Mouse (Mus musculus) midbrain, embryonic 16.5 days (tissue): ENCODE data around the gene Kifc5b. TPM values are rescaled to one million over a fixed set of nuclear protein-coding genes. Genes with fewer than 3 reads are reported as not detected.
A peak's percentile ranks its signal among the peaks of the same experiment; 100 is the strongest.
"Not testable (repeated sequence)": the region's sequence is repeated elsewhere in the genome, so short reads cannot be mapped to it uniquely, and the experiment has no call there.

Experiments
- ATAC-seq: fragments of 200-750 bp; cut with Nextera tagmentation; 2 replicates; pipeline ENCODE4 v1.8.0; 2017; ENCODE audit warnings: moderate TSS enrichment
- H3K27ac ChIP-seq: fragments of 300-500 bp; sonication (generic); 2 replicates; pipeline ENCODE4 v1.5.1; 2014; ENCODE audit warnings: mild to moderate bottlenecking, low read length, mixed read lengths
- H3K27me3 ChIP-seq: fragments of 300-500 bp; sonication (generic); 2 replicates; pipeline ENCODE4 v1.6.1; 2014; ENCODE audit warnings: low read depth, low read length, mixed read lengths; ENCODE audit not compliant: control insufficient read depth, insufficient read depth
- H3K36me3 ChIP-seq: fragments of 300-500 bp; sonication (generic); 2 replicates; pipeline ENCODE4 v1.6.1; 2014; ENCODE audit warnings: mild to moderate bottlenecking, low read length, moderate library complexity, mixed read lengths; ENCODE audit not compliant: control insufficient read depth, insufficient read depth
- H3K4me1 ChIP-seq: fragments of 300-500 bp; sonication (generic); 2 replicates; pipeline ENCODE4 v1.6.1; 2014; ENCODE audit warnings: mild to moderate bottlenecking, low read length, mixed read lengths; ENCODE audit not compliant: control insufficient read depth, insufficient read depth
- H3K4me2 ChIP-seq: fragments of 300-500 bp; sonication (generic); 2 replicates; pipeline ENCODE4 v1.6.1; 2014; ENCODE audit warnings: mild to moderate bottlenecking, low read length, mixed read lengths
- H3K4me3 ChIP-seq: fragments of 300-500 bp; sonication (generic); 2 replicates; pipeline ENCODE4 v1.5.1; 2014; ENCODE audit warnings: low read depth, mild to moderate bottlenecking, low read length, moderate library complexity, mixed read lengths
- H3K9ac ChIP-seq: fragments of 300-500 bp; sonication (generic); 2 replicates; pipeline ENCODE4 v1.6.1; 2014; ENCODE audit warnings: low read depth, low read length, mixed read lengths
- H3K9me3 ChIP-seq: fragments of 300-500 bp; sonication (generic); replicated peaks from 2 replicates; pipeline ENCODE4 v1.6.1; 2014; ENCODE audit warnings: mild to moderate bottlenecking, low read length, mixed read lengths; ENCODE audit not compliant: control insufficient read depth, poor library complexity, severe bottlenecking
- WGBS: fragments of 180-500 bp; shearing (Covaris S2); extraction: QIAGEN DNeasy Blood & Tissue Kit; methylation state at CpG from one replicate; pipeline ENCODE4 v1.1.7; 2014; 5-methylcytosine and 5-hydroxymethylcytosine counted together
- polyA plus RNA-seq: library from polyadenylated mRNA; unstranded; fragments of >200 nt; fragmentation: Nextera tagmentation; extraction: Ambion mirVana; gene quantifications from 2 replicates; pipeline ENCODE4 v1.2.1, GENCODE M21; 2015

Kifc5b gene
- polyA plus RNA-seq, 1 experiment from 2014 or later, result 2.3 TPM

GRCm38 (mm10) chr17:26969257-26969656 is 52.4 kb downstream of the Kifc5b start:
- Histone ChIP-seq H3K4me2 (no peak overlapping the region), H3K9me3 (no peaks in the 10 kb centered on the region), H3K27me3 (no peaks in the 10 kb centered on the region), H3K4me1 (peaks cover 17% of the 10 kb centered on the region), H3K36me3 (peaks cover 36% of the 10 kb centered on the region), H3K9ac (no peak overlapping the region), H3K4me3 (no peak overlapping the region), H3K27ac (no peak overlapping the region)
- no peak for ATAC-seq
- WGBS, result 87% methylated on average over 6 of the region's 6 CpGs

GRCm38 (mm10) chr17:26970221-26970620 is 53.3 kb downstream of the Kifc5b start:
- Histone ChIP-seq H3K4me2 (no peak overlapping the region), H3K9me3 (no peaks in the 10 kb centered on the region), H3K4me3 (no peak overlapping the region), H3K9ac (no peak overlapping the region), H3K27me3 (no peaks in the 10 kb centered on the region), H3K4me1 (peaks cover 24% of the 10 kb centered on the region), H3K27ac (no peak overlapping the region), H3K36me3 (peaks cover 30% of the 10 kb centered on the region)
- no peak for ATAC-seq
- 83% methylated on average over 7 of the region's 12 CpGs for WGBS

- H3K36me3 ChIP-seq, result peaks cover 22% of the 10 kb centered on the region
- peaks cover 34% of the 10 kb centered on the region for H3K4me1 ChIP-seq
- no peak for ATAC-seq
- 0 out of 2 replicates have a peak overlapping the region, but pooled peaks have one; percentile 17 for H3K9ac ChIP-seq
- no peak overlapping the region for H3K4me2 ChIP-seq
- H3K9me3 ChIP-seq, result no peaks in the 10 kb centered on the region
- no peaks in the 10 kb centered on the region for H3K27me3 ChIP-seq
- H3K27ac ChIP-seq, result no peak overlapping the region
- WGBS, result 44% methylated on average over 6 of the region's 8 CpGs
- no peak overlapping the region for H3K4me3 ChIP-seq
Observed at GRCm38 (mm10) chr17:26971247-26971905, 54.5 kb downstream of the Kifc5b start.

- H3K9ac ChIP-seq, result peak overlapping the region; percentile 87
- no peaks in the 10 kb centered on the region for H3K9me3 ChIP-seq
- peak overlapping the region; percentile 83 for H3K4me3 ChIP-seq
- no peak for ATAC-seq
- WGBS, result 7% methylated on average over 3 of the region's 3 CpGs
- H3K36me3 ChIP-seq, result peaks cover 15% of the 10 kb centered on the region
- H3K27ac ChIP-seq, result peak overlapping the region; percentile 76
- no peaks in the 10 kb centered on the region for H3K27me3 ChIP-seq
- peak overlapping the region; percentile 88 for H3K4me2 ChIP-seq
- peaks cover 38% of the 10 kb centered on the region for H3K4me1 ChIP-seq
Observed at GRCm38 (mm10) chr17:26972107-26972506, 55.2 kb downstream of the Kifc5b start.

GRCm38 (mm10) chr17:26972703-26973574 is 56.0 kb downstream of the Kifc5b start, which contains the start of gene Zbtb9:
Gene Zbtb9 (plus strand): TSS chr17:26973167.
- Histone ChIP-seq H3K27ac (peak within 1 kb of the TSS; percentile 76), H3K9ac (peak within 1 kb of the TSS; percentile 87), H3K9me3 (no peaks in the 10 kb centered on the region), H3K4me2 (peak within 1 kb of the TSS; percentile 97), H3K4me3 (peak within 1 kb of the TSS; percentile 83), H3K4me1 (peaks cover 38% of the 10 kb centered on the region), H3K27me3 (no peaks in the 10 kb centered on the region), H3K36me3 (peaks cover 11% of the 10 kb centered on the region)
- WGBS, result under 1% methylated on average over 74 of the region's 75 CpGs
- ATAC-seq, result peak; percentile 99

DNA sequence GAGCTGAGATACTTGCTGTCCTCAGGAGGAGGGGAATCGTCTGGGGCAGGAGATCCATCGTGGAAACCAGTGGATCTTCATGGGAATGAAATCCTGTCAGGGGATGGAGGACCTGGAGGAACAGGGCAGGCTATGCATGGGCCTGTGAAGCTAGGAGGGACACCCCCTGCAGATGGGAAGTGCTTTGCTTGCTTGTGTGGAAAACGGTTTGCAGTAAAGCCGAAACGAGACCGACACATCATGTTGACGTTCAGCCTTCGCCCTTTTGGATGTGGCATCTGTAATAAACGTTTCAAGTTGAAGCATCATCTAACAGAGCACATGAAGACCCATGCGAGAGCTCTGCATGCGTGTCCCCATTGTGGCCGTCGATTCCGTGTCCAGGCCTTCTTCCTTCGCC is 57.7 kb downstream of the Kifc5b start:
- Histone ChIP-seq H3K4me3 (no peak overlapping the region), H3K36me3 (peaks cover 19% of the 10 kb centered on the region), H3K9me3 (no peaks in the 10 kb centered on the region), H3K9ac (no peak overlapping the region), H3K4me2 (no peak overlapping the region), H3K27ac (no peak overlapping the region), H3K27me3 (no peaks in the 10 kb centered on the region), H3K4me1 (peaks cover 38% of the 10 kb centered on the region)
- ATAC-seq, result no peak
- 93% methylated on average over 15 of the region's 15 CpGs for WGBS

DNA sequence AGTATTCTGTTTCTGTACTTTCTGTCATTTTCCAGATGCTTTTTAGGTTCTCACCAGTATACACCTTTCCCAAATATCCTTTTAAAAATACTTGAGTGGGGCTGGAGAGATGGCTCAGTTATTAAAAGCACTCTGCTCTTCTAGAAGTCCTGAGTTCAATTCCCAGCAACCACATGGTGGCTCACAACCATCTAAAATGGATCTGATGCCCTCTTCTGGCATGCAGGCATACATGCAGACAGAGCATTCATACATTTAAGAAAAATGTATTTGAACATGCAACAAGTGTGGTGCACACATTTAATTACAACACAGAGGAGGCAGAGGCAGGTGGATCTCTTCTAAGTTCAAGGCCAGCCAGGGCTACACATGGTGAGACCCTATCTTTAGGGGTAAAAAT is 58.5 kb downstream of the Kifc5b start:
- no peak overlapping the region for H3K4me3 ChIP-seq
- no peak for ATAC-seq
- no peak overlapping the region for H3K9ac ChIP-seq
- H3K27ac ChIP-seq, result no peak overlapping the region
- H3K9me3 ChIP-seq, result no peaks in the 10 kb centered on the region
- peaks cover 19% of the 10 kb centered on the region for H3K36me3 ChIP-seq
- H3K4me1 ChIP-seq, result peaks cover 38% of the 10 kb centered on the region
- H3K4me2 ChIP-seq, result no peak overlapping the region
- H3K27me3 ChIP-seq, result no peaks in the 10 kb centered on the region

- not testable (repeated sequence) for H3K27ac ChIP-seq, H3K9me3 ChIP-seq, H3K4me2 ChIP-seq, H3K4me3 ChIP-seq, H3K9ac ChIP-seq, ATAC-seq, H3K27me3 ChIP-seq
- peaks cover 31% of the 10 kb centered on the region for H3K4me1 ChIP-seq
- 91% methylated on average over 6 of the region's 6 CpGs for WGBS
- peaks cover 19% of the 10 kb centered on the region for H3K36me3 ChIP-seq
Observed at GRCm38 (mm10) chr17:26977354-26977753, 60.5 kb downstream of the Kifc5b start.

DNA sequence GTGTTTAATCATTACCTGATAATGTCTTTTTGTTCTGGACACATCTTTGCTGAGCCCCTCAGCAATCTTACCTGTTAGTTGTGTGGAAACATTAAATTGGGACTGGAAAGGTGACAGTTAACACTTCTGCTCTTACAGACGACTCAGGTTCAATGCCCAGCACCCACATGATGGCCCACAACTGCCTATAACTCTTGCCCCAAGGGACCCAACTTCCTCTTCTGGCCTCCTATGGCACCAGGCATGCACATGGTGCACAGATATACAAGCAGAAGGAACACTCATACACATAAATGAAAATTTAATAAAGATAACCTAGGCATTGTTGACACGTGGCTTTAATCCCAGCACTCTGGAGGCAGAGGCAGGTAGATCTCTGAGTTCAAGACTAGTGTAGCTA is 62.5 kb downstream of the Kifc5b start:
- Histone ChIP-seq H3K36me3 (peaks cover 17% of the 10 kb centered on the region), H3K4me3 (no peak overlapping the region), H3K4me1 (peaks cover 19% of the 10 kb centered on the region), H3K9me3 (no peaks in the 10 kb centered on the region), H3K27me3 (no peaks in the 10 kb centered on the region), H3K27ac (no peak overlapping the region), H3K9ac (no peak overlapping the region), H3K4me2 (no peak overlapping the region)
- 91% methylated on average over 2 of the region's 2 CpGs for WGBS
- no peak for ATAC-seq
